Mouse (Mus musculus) embryonic facial prominence, embryonic 14.5 days (tissue): ENCODE results near the gene Gm20532. TPM values are rescaled to one million over a fixed set of nuclear protein-coding genes. Genes with fewer than 3 reads are reported as not detected.
A peak's percentile ranks its signal among the peaks of the same experiment; 100 is the strongest.

Source experiments
- ATAC-seq: fragments of 200-750 bp; cut with Nextera tagmentation; 2 replicates; pipeline ENCODE4 v1.8.0; 2017; ENCODE audit warnings: low read depth, moderate number of reproducible peaks, moderate TSS enrichment
- DNase-seq: peaks from one replicate; pipeline ENCODE4 v3.0.0-alpha.2; 2015; ENCODE audit warnings: low spot score
- H3K27ac ChIP-seq: fragments of 300-500 bp; sonication (generic); replicated peaks from 2 replicates; pipeline ENCODE4 v1.5.1; 2014; ENCODE audit warnings: low read depth, mild to moderate bottlenecking, low read length, moderate library complexity
- H3K27me3 ChIP-seq: fragments of 300-500 bp; sonication (generic); replicated peaks from 2 replicates; pipeline ENCODE4 v1.6.1; 2014; ENCODE audit warnings: low read length; ENCODE audit not compliant: control insufficient read depth, insufficient read depth
- H3K36me3 ChIP-seq: fragments of 300-500 bp; sonication (generic); 2 replicates; pipeline ENCODE4 v1.6.1; 2014; ENCODE audit warnings: low read length, mixed read lengths; ENCODE audit not compliant: control insufficient read depth, insufficient read depth
- H3K4me1 ChIP-seq: fragments of 300-500 bp; sonication (generic); 2 replicates; pipeline ENCODE4 v1.6.1; 2014; ENCODE audit warnings: antibody characterized with exemption, low read length; ENCODE audit not compliant: control insufficient read depth, insufficient read depth
- H3K4me2 ChIP-seq: fragments of 300-500 bp; sonication (generic); 2 replicates; pipeline ENCODE4 v1.6.1; 2014; ENCODE audit warnings: low read depth, mild to moderate bottlenecking, low read length, moderate library complexity, mixed read lengths
- H3K4me3 ChIP-seq: fragments of 300-500 bp; sonication (generic); 2 replicates; pipeline ENCODE4 v1.5.1; 2014; ENCODE audit warnings: low read depth, mild to moderate bottlenecking, low read length
- H3K9ac ChIP-seq: fragments of 300-500 bp; sonication (generic); 2 replicates; pipeline ENCODE4 v1.6.1; 2014; ENCODE audit warnings: low read depth, mild to moderate bottlenecking, low read length, moderate library complexity, mixed read lengths
- H3K9me3 ChIP-seq: fragments of 300-500 bp; sonication (generic); 2 replicates; pipeline ENCODE4 v1.6.1; 2016; ENCODE audit warnings: low read length; ENCODE audit not compliant: control insufficient read depth
- WGBS: fragments of 180-500 bp; shearing (Covaris S2); extraction: QIAGEN DNeasy Blood & Tissue Kit; methylation state at CpG from one replicate; pipeline ENCODE4 v1.1.7; 2014; 5-methylcytosine and 5-hydroxymethylcytosine counted together
- polyA plus RNA-seq: library from polyadenylated mRNA; unstranded; fragments of >200 nt; fragmentation: Nextera tagmentation; extraction: Ambion mirVana; gene quantifications from 2 replicates; pipeline ENCODE4 v1.2.1, GENCODE M21; 2014

Gm20532 gene
- polyA plus RNA-seq, 1 experiment from 2014 or later, result not detected

DNA sequence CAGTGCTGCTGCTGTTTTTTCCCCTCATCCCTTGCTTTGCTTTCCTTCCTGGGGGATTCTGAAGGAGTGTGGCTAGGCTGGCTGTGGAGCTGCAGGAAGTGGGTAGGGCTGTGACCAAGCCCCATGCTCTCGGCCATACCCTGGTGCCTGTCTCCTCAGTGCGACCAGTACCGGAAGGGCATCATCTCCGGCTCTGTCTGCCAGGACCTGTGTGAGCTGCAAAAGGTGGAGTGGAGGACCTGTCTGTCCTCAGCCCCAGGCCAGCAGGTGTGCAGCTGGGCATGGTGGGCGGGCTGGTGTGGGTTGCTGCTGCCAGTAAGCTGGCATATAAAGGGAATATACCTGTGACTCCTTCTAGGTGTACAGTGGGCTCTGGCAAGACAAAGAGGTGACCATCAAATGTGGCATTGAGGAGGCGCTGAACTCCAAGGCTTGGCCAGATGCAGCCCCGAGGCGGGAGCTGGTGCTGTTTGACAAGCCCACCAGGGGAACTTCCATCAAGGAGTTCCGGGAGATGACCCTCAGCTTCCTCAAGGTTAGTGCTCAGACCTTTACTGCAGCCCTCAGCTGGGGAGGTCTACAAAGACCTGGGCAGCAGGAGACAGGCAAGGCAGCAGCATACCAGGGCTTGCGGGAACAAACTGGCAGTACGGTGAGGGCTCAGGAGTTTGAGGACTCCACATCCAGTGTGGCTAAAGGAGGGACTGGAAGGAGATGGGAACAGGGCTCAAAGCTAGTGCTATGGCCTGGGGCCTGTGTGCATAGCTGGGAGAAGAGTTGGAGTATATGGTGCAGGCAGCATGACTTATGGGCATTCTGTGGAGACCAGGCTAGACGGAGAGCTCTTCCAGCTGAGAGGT is 48.4 kb downstream of the Gm20532 start:
- no peak for DNase-seq
- Histone ChIP-seq H3K27ac (no peak overlapping the region; the same call in 1 of the 2 replicates), H3K4me2 (no peak overlapping the region), H3K4me1 (peaks cover 8% of the 10 kb centered on the region), H3K9ac (no peak overlapping the region), H3K27me3 (no peaks in the 10 kb centered on the region), H3K4me3 (no peak overlapping the region), H3K9me3 (no peaks in the 10 kb centered on the region), H3K36me3 (peaks cover 61% of the 10 kb centered on the region)
- no peak for ATAC-seq
- 65% methylated on average over 12 of the region's 12 CpGs for WGBS

GRCm38 (mm10) chr2:26635489-26636324 is 49.3 kb downstream of the Gm20532 start:
- H3K36me3 ChIP-seq, result peaks cover 60% of the 10 kb centered on the region
- WGBS, result 70% methylated on average over 20 of the region's 21 CpGs

DNA sequence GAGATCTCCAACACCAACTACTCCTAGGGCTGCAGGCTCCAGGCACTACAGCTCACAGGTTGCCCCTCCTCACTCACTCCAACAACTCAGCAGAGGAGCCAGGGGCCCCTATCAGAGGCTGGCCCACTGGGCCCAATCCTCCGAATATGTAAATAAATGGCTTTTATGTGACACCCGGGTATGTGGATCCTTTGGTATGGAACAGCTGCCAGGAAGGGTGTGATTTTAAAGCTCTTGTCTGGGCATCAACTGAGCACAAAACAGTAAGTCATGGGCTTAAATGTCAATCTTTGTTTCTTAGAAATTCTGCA is 49.8 kb downstream of the Gm20532 start:
- Histone ChIP-seq H3K9ac (no peak overlapping the region), H3K36me3 (peaks cover 56% of the 10 kb centered on the region)
- WGBS, result 58% methylated on average over 2 of the region's 2 CpGs

More at GRCm38 (mm10) chr2:26635489-26636324, 49.3 kb downstream of the Gm20532 start:
- DNase-seq (no peak), ATAC-seq (no peak)
- Histone ChIP-seq H3K27ac (no peak overlapping the region), H3K27me3 (no peaks in the 10 kb centered on the region), H3K9ac (no peak overlapping the region), H3K4me1 (peaks cover 10% of the 10 kb centered on the region), H3K4me2 (no peak overlapping the region), H3K4me3 (no peak overlapping the region), H3K9me3 (no peaks in the 10 kb centered on the region)

GRCm38 (mm10) chr2:26637316-26637932 is 51.0 kb downstream of the Gm20532 start:
- 77% methylated on average over 4 of the region's 4 CpGs for WGBS

More for the DNA sequence above, 49.8 kb downstream of the Gm20532 start:
- no peaks in the 10 kb centered on the region for H3K27me3 ChIP-seq
- H3K4me1 ChIP-seq, result peaks cover 10% of the 10 kb centered on the region
- no peak overlapping the region for H3K27ac ChIP-seq
- no peaks in the 10 kb centered on the region for H3K9me3 ChIP-seq
- ATAC-seq (no peak), DNase-seq (no peak)
- H3K4me3 ChIP-seq, result no peak overlapping the region
- H3K4me2 ChIP-seq, result no peak overlapping the region

DNA sequence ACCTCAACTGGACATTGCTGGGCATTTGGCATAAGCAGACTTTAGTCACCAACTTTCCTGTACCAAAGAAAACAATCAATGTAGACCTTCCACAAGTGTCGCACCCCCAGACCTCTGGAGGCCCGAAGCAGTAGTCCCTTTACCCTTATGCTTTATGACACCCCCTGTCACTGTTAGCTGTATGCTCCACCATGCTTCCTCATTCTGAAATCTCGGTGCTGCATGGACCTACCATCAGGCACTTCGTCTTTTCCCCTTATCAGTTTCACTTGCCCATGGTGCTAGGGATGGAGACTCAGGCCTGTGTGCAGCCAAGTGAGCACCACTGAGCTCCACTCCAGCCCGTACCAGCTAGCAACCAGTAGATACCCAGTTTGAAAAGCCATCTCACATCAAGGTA is 51.6 kb downstream of the Gm20532 start:
- Histone ChIP-seq H3K36me3 (peaks cover 50% of the 10 kb centered on the region), H3K4me3 (peak overlapping the region; percentile 89), H3K27ac (no peak overlapping the region), H3K27me3 (no peaks in the 10 kb centered on the region), H3K4me1 (peaks cover 10% of the 10 kb centered on the region), H3K9ac (peak overlapping the region; percentile 89; the same call in 1 of the 2 replicates), H3K9me3 (no peaks in the 10 kb centered on the region), H3K4me2 (peak overlapping the region; percentile 70)
- no peak for ATAC-seq
- DNase-seq, result no peak
- 82% methylated on average over 5 of the region's 5 CpGs for WGBS

More at GRCm38 (mm10) chr2:26637316-26637932, 51.0 kb downstream of the Gm20532 start:
- Histone ChIP-seq H3K27me3 (no peaks in the 10 kb centered on the region), H3K36me3 (peaks cover 53% of the 10 kb centered on the region), H3K9ac (no peak overlapping the region), H3K9me3 (no peaks in the 10 kb centered on the region), H3K4me1 (peaks cover 10% of the 10 kb centered on the region), H3K4me2 (peak overlapping the region; percentile 70; the same call in 1 of the 2 replicates), H3K27ac (no peak overlapping the region), H3K4me3 (no peak overlapping the region; the same call in 1 of the 2 replicates)
- no peak for ATAC-seq
- DNase-seq, result no peak

DNA sequence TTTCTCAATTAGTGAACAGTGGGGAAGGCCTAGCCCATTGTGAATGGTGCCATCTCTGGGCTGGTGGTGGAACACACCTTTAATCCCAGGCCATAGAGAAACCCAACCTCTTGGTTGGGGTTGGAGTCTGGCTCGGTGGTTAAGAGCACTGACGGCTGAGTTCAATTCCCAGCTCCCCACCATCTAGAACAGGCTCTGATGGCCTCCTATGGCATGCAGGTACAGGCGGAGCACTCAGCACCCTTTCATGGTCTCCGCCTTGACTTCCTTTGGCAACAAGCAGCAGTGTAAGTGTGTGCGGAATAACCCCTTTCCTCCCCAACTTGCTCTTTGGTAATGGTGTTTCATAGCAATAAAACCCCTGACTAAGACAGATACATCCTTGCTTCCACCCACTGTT is 52.1 kb downstream of the Gm20532 start:
- Histone ChIP-seq H3K4me3 (peak overlapping the region; percentile 89), H3K27me3 (no peaks in the 10 kb centered on the region), H3K4me1 (peaks cover 10% of the 10 kb centered on the region), H3K36me3 (peaks cover 49% of the 10 kb centered on the region), H3K9ac (peak overlapping the region; percentile 89), H3K9me3 (no peaks in the 10 kb centered on the region), H3K27ac (no peak overlapping the region; the same call in 1 of the 2 replicates), H3K4me2 (peak overlapping the region; percentile 70)
- no peak for ATAC-seq
- DNase-seq, result no peak
- 66% methylated on average over 5 of the region's 5 CpGs for WGBS

DNA sequence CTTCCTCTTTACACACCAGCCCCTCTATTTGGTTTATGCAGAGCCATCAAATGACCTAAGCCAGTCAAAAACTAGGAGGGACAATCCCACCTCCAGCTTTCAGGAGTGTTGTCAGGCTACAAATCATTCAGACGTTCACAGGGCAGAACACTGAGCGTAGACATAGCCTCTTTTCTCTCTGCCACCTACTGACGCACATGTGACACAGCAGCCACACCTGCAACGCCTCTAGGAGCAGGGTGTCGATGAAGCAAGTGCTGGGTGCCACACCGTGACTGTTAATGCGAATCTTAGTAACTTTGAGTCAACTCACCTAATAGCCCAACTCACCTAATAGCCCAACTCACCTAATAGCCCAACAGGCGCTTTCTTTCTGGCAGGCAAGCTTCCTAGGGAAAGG is 52.6 kb downstream of the Gm20532 start:
- WGBS, result 9% methylated on average over 8 of the region's 8 CpGs
- 0 out of 2 replicates have a peak, but pooled peaks have one; percentile 31 for ATAC-seq
- Histone ChIP-seq H3K27me3 (no peaks in the 10 kb centered on the region), H3K27ac (no peak overlapping the region; the same call in 1 of the 2 replicates), H3K4me1 (peaks cover 10% of the 10 kb centered on the region), H3K4me3 (peak overlapping the region; percentile 89), H3K9ac (peak overlapping the region; percentile 89), H3K4me2 (peak overlapping the region; percentile 70), H3K36me3 (peaks cover 48% of the 10 kb centered on the region), H3K9me3 (no peaks in the 10 kb centered on the region)
- peak; percentile 65 for DNase-seq
